In genomic region chr6:53819761-53820485, GRCm38 (mm10) we compare ENCODE assay signal across 8 mouse cellular contexts. TPM values are rescaled to one million over a fixed set of nuclear protein-coding genes. Genes with fewer than 3 reads are reported as not detected.
DNase-seq lines count a peak whose midpoint lies in the region; ATAC-seq lines count a peak whose summit lies in the region.

No protein-coding gene starts in this region.

- peak overlapping the region; percentile 3 for H3K27ac ChIP-seq in forebrain, embryonic 16.5 days (ENCODE audit: low read length)
- H3K27ac ChIP-seq in kidney, embryonic 15.5 days: peak overlapping the region; percentile 98
- peak overlapping the region; percentile 98 for H3K27ac ChIP-seq in stomach, embryonic 14.5 days (ENCODE audit: low read length)

- peaks cover 44% of the 10 kb centered on the region for H3K27me3 ChIP-seq in forebrain, embryonic 16.5 days (replicated peaks; ENCODE audit: control insufficient read depth, insufficient read depth, low read length)
- peaks cover 24% of the 10 kb centered on the region for H3K27me3 ChIP-seq in kidney, embryonic 15.5 days
- H3K27me3 ChIP-seq in stomach, embryonic 14.5 days (ENCODE audit: control insufficient read depth, insufficient read depth, low read length): no peaks in the 10 kb centered on the region

- peak overlapping the region; percentile 54 for H3K4me3 ChIP-seq in forebrain, embryonic 16.5 days (replicated peaks; ENCODE audit: low read length)
- peak overlapping the region; percentile 71 for H3K4me3 ChIP-seq in kidney, embryonic 15.5 days (replicated peaks)
- peak overlapping the region; percentile 68 for H3K4me3 ChIP-seq in stomach, embryonic 14.5 days (ENCODE audit: low read depth, low read length)

- peak overlapping the region; percentile 53 for H3K9ac ChIP-seq in forebrain, embryonic 16.5 days (replicated peaks; ENCODE audit: low read depth, low read length)
- peak overlapping the region; percentile 82 for H3K9ac ChIP-seq in kidney, embryonic 15.5 days
- peak overlapping the region; percentile 56 for H3K9ac ChIP-seq in stomach, embryonic 14.5 days (replicated peaks; ENCODE audit: low read depth, low read length)

- peak; percentile 22 for ATAC-seq in forebrain, embryonic 16.5 days
- no peak for ATAC-seq in kidney, embryonic 15.5 days (replicated peaks; ENCODE audit: low FRiP score)
- 0 out of 2 replicates have a peak, but pooled peaks have one; percentile 11 for ATAC-seq in stomach, embryonic 14.5 days (ENCODE audit: insufficient number of reproducible peaks, insufficient read depth, low FRiP score, low read depth)

- no peaks in the 10 kb centered on the region for H3K9me3 ChIP-seq in forebrain, embryonic 16.5 days (ENCODE audit: control insufficient read depth, low read length)
- H3K9me3 ChIP-seq in kidney, embryonic 15.5 days (replicated peaks): no peaks in the 10 kb centered on the region
- no peaks in the 10 kb centered on the region for H3K9me3 ChIP-seq in stomach, embryonic 14.5 days (ENCODE audit: control insufficient read depth, low read depth, low read length)

- WGBS in forebrain, embryonic 16.5 days: under 1% methylated on average over 64 of the region's 64 CpGs
- under 1% methylated on average over 64 of the region's 64 CpGs for WGBS in kidney, embryonic 15.5 days
- under 1% methylated on average over 64 of the region's 64 CpGs for WGBS in stomach, embryonic 14.5 days

- H3K36me3 ChIP-seq in forebrain, embryonic 16.5 days (ENCODE audit: control insufficient read depth, insufficient read depth): no peaks in the 10 kb centered on the region
- H3K36me3 ChIP-seq in kidney, embryonic 15.5 days: peaks cover 11% of the 10 kb centered on the region; the same call in 1 of the 2 replicates
- H3K36me3 ChIP-seq in stomach, embryonic 14.5 days (ENCODE audit: control insufficient read depth, insufficient read depth, low read length): no peaks in the 10 kb centered on the region

- DNase-seq in kidney, adult 18-20 months: peak; percentile 49
- DNase-seq in kidney, adult 8-10 months: no peak
- DNase-seq in adrenal gland, postnatal 4 days (ENCODE audit: low spot score in 2 of 2): peak; percentile 26 to 35
- peak; percentile 63 for DNase-seq in lung, postnatal 14 days
- DNase-seq in thymus, postnatal 25 days: no peak

- H3K4me1 ChIP-seq in forebrain, embryonic 16.5 days (replicated peaks; ENCODE audit: control insufficient read depth, insufficient read depth, low read length): peaks cover 33% of the 10 kb centered on the region
- peaks cover 53% of the 10 kb centered on the region for H3K4me1 ChIP-seq in kidney, embryonic 15.5 days
- peaks cover 12% of the 10 kb centered on the region; the same call in 1 of the 2 replicates for H3K4me1 ChIP-seq in stomach, embryonic 14.5 days (ENCODE audit: control insufficient read depth, insufficient read depth, low read length)

- H3K4me2 ChIP-seq in forebrain, embryonic 16.5 days (ENCODE audit: low read length): peak overlapping the region; percentile 93
- peak overlapping the region; percentile 88 for H3K4me2 ChIP-seq in kidney, embryonic 15.5 days
- H3K4me2 ChIP-seq in stomach, embryonic 14.5 days (replicated peaks; ENCODE audit: low read depth, low read length): peak overlapping the region; percentile 47

RNA-seq across cellular contexts. Expression of gene Tril, which starts 0.7 kb away (rescaled TPM):
- total RNA-seq in adrenal gland, postnatal 4 days (2021): 10 to 100 TPM; 32.3 to 45.3 TPM
- polyA plus RNA-seq in forebrain, embryonic 16.5 days (2015; fragmentation: Nextera tagmentation; extraction: Ambion mirVana): 7.4 and 7.7 TPM in 2 replicates
- polyA plus RNA-seq in kidney, embryonic 15.5 days (2015; fragmentation: Nextera tagmentation; extraction: Ambion mirVana): 88.9 and 93.8 TPM in 2 replicates
- polyA plus RNA-seq in stomach, embryonic 14.5 days (2014; fragmentation: Nextera tagmentation; extraction: Ambion mirVana): 24.0 TPM in 2 replicates

Comparison
In these comparisons a context has a peak if more than half of its experiments do, and no peak if none do; other contexts are left out.
1. DNase-seq: peak in kidney, adult 18-20 months (single experiment), adrenal gland, postnatal 4 days (2 of 2) and lung, postnatal 14 days (single experiment); none in kidney, adult 8-10 months (0 of 2) and thymus, postnatal 25 days (single experiment).
2. H3K27ac ChIP-seq: peak in every context shown above with its lines; median percentile 98 in kidney, embryonic 15.5 days; 98 in stomach, embryonic 14.5 days; 3 in forebrain, embryonic 16.5 days.
3. Peak in every context shown above with its lines, with median percentiles within 50 percentile points of each other: H3K4me2 ChIP-seq, H3K4me3 ChIP-seq and H3K9ac ChIP-seq.